Mouse (Mus musculus): ENCODE measurements around the gene Hrct1. TPM values are rescaled to one million over a fixed set of nuclear protein-coding genes. Genes with fewer than 3 reads are reported as not detected.

The Hrct1 gene
- polyA plus RNA-seq, 1 experiment = 23.7 TPM

- DNase-seq (ENCODE audit: low read depth) = no peak
These were observed 959 bp downstream of the Hrct1 start for GRCm38 (mm10) chr4:43727718-43728575.

- no peak for DNase-seq (ENCODE audit: low read depth)
These were observed 1.6 kb downstream of the Hrct1 start for GRCm38 (mm10) chr4:43728576-43728954.

GRCm38 (mm10) chr4:43729126-43729525, 2.1 kb downstream of the Hrct1 start:
- DNase-seq (ENCODE audit: low read depth) = no peak

GRCm38 (mm10) chr4:43729794-43730550, 3.0 kb downstream of the Hrct1 start, which contains the start of gene Spaar:
Gene Spaar (plus strand): TSS chr4:43730034.
- no peak for DNase-seq (ENCODE audit: low read depth)

- no peak for DNase-seq (ENCODE audit: low read depth)
These were observed 3.8 kb downstream of the Hrct1 start for GRCm38 (mm10) chr4:43730750-43731297.

- no peak for DNase-seq (ENCODE audit: low read depth)
These were observed 5.2 kb downstream of the Hrct1 start for GRCm38 (mm10) chr4:43732171-43732570.

- DNase-seq (ENCODE audit: low read depth) = no peak
These were observed 6.2 kb downstream of the Hrct1 start for GRCm38 (mm10) chr4:43733186-43733585.

- DNase-seq (ENCODE audit: low read depth) = no peak
These were observed 10.2 kb downstream of the Hrct1 start for GRCm38 (mm10) chr4:43737144-43737543.

- no peak for DNase-seq (ENCODE audit: low read depth)
These were observed 12.1 kb downstream of the Hrct1 start for GRCm38 (mm10) chr4:43738989-43739674.

GRCm38 (mm10) chr4:43741526-43741925, 14.5 kb downstream of the Hrct1 start:
- no peak for DNase-seq (ENCODE audit: low read depth)

GRCm38 (mm10) chr4:43742637-43743036, 15.6 kb downstream of the Hrct1 start:
- no peak for DNase-seq (ENCODE audit: low read depth)

GRCm38 (mm10) chr4:43743099-43743498, 16.1 kb downstream of the Hrct1 start:
- no peak for DNase-seq (ENCODE audit: low read depth)

- DNase-seq (ENCODE audit: low read depth) = no peak
These were observed 18.2 kb downstream of the Hrct1 start for GRCm38 (mm10) chr4:43745187-43745586.

- no peak for DNase-seq (ENCODE audit: low read depth)
These were observed 30.2 kb downstream of the Hrct1 start for GRCm38 (mm10) chr4:43757213-43757612.

GRCm38 (mm10) chr4:43759571-43760418, 32.8 kb downstream of the Hrct1 start:
- DNase-seq (ENCODE audit: low read depth) = no peak

GRCm38 (mm10) chr4:43760460-43760859, 33.5 kb downstream of the Hrct1 start:
- DNase-seq (ENCODE audit: low read depth) = no peak

GRCm38 (mm10) chr4:43761336-43761735, 34.3 kb downstream of the Hrct1 start:
- no peak for DNase-seq (ENCODE audit: low read depth)

- no peak for DNase-seq (ENCODE audit: low read depth)
These were observed 36.4 kb downstream of the Hrct1 start for GRCm38 (mm10) chr4:43763410-43763809.

GRCm38 (mm10) chr4:43768341-43768740, 41.4 kb downstream of the Hrct1 start:
- DNase-seq (ENCODE audit: low read depth) = no peak

GRCm38 (mm10) chr4:43769374-43769773, 42.4 kb downstream of the Hrct1 start:
- DNase-seq (ENCODE audit: low read depth) = no peak

- DNase-seq (ENCODE audit: low read depth) = no peak
These were observed 43.9 kb downstream of the Hrct1 start, which contains the start of gene Olfr159 for GRCm38 (mm10) chr4:43770909-43771308. Gene Olfr159 (minus strand): TSS chr4:43771009.

All from gonadal fat pad, adult 2 months (tissue).